Mouse (Mus musculus) E14TG2a.4 (cell line): ENCODE data around the gene Fndc3a.

Source experiments
- CTCF ChIP-seq: conservative IDR thresholded peaks from 2 replicates; pipeline ENCODE4 v1.5.1; 2014; ENCODE audit warnings: low read length
- NANOG ChIP-seq: IDR thresholded peaks from 2 replicates; pipeline ENCODE4 v1.6.1; 2014; ENCODE audit warnings: borderline replicate concordance, low read length, mixed read lengths
- POU5F1 ChIP-seq: IDR thresholded peaks from 2 replicates; pipeline ENCODE4 v1.6.1; 2014; ENCODE audit warnings: low read length, borderline replicate concordance

DNA sequence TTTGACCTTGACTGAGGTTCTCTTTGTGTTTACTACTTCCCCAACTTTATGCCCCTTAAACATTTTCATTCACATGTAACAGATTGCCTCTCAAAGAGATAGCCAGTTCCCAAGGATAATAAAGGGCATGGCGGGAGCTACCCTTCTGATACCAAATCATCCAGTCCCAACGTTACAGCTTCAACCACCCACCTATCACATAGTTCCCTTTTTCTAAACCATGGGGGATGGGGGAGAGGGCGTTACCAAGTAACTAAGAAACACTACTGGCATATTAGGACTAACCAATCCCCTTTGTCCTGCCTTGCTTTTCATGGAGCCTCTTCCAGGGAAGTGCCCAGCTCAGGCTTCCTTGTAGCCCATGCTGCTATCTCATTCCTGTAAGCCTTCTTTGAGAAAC lies 32.6 kb downstream of the Fndc3a start:
- TF ChIP-seq CTCF (no peak), NANOG (no peak), POU5F1 (no peak)
